ENCODE assay signal across 8 mouse cellular contexts in the genomic region with DNA sequence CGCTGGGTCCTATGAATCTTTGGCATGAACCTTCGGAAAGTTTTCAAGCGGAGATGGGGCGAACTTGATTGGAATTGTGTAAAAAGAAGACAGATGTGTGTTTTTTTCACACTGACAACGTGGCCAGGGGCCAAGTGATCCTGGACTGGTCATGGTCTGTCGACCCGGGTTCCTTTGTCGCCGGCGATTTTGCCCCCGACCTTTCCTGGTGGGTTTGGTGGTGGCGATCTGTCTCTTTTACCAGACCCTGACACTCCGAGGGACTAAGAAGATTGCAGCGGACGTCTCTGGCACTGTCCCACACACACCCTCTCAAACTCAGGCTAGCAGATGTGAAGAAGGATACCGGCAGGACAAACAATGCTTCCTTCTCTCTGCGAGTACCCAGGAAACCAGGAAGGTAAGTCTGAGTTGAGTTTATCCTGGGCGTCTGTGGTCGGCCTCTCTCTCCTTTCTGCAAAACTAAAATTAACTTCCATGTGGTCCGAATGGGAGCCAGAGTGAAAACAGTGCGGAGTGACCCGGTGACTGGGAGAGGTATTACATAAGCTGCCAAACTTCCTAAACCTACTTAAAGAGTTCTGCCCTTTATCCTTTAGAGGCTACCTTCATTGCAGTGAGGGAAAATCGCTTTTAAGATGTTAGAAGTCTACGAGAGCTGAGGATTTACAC. TPM values are rescaled to one million over a fixed set of nuclear protein-coding genes. Genes with fewer than 3 reads are reported as not detected.
DNase-seq lines count a peak whose midpoint lies in the region; ATAC-seq and TF ChIP-seq lines count a peak whose summit lies in the region.

No protein-coding gene starts in this region.

- no peaks in the 10 kb centered on the region for H3K4me1 ChIP-seq in stomach, postnatal 0 days (replicated peaks; ENCODE audit: control insufficient read depth, insufficient read depth)

- TF ChIP-seq EP300 in stomach, postnatal 0 days (optimal IDR thresholded peaks at IDR 0.05): no peak

- peak overlapping the region; percentile 51 for H3K4me3 ChIP-seq in stomach, postnatal 0 days (ENCODE audit: low read depth, low read length)

- peak; percentile 82 for DNase-seq in adipocyte (ENCODE audit: low spot score)
- peak; percentile 50 for DNase-seq in embryo, embryonic 10.5 days (ENCODE audit: low spot score)
- peak; percentile 56 to 59 for DNase-seq in heart, adult 9 months (ENCODE audit: low spot score in 2 of 2)
- DNase-seq in kidney, adult 9 months: peak; percentile 35
- DNase-seq in lung, postnatal 36 days: peak; percentile 34
- no peak for DNase-seq in stomach, postnatal 0 days (ENCODE audit: low spot score)
- no peak for DNase-seq in T-cell, adult 2 months (ENCODE audit: low spot score)
- DNase-seq in thymus, adult 18-20 months: no peak

- H3K36me3 ChIP-seq in stomach, postnatal 0 days (ENCODE audit: control insufficient read depth, insufficient read depth, low read length): no peaks in the 10 kb centered on the region

- no peak for ATAC-seq in stomach, postnatal 0 days (ENCODE audit: low FRiP score, low TSS enrichment)

- H3K9ac ChIP-seq in stomach, postnatal 0 days (ENCODE audit: low read length): peak overlapping the region; percentile 63

- H3K4me2 ChIP-seq in stomach, postnatal 0 days (replicated peaks; ENCODE audit: low read depth): peak overlapping the region; percentile 78

- H3K27me3 ChIP-seq in stomach, postnatal 0 days (ENCODE audit: control insufficient read depth, insufficient read depth, low read length): no peaks in the 10 kb centered on the region

- no peak for TF ChIP-seq CTCF in stomach, postnatal 0 days (IDR thresholded peaks at IDR 0.05; ENCODE audit: low read depth)

- H3K9me3 ChIP-seq in stomach, postnatal 0 days (ENCODE audit: control insufficient read depth, low read length): no peaks in the 10 kb centered on the region

- H3K27ac ChIP-seq in stomach, postnatal 0 days (replicated peaks): peak overlapping the region; percentile 87

- WGBS in stomach, postnatal 0 days: 11% methylated on average over 24 of the region's 24 CpGs

RNA-seq across cellular contexts. Expression of a gene that starts 1.1 kb away (rescaled TPM):
- 10.4 and 10.7 TPM in 2 replicates for polyA plus RNA-seq in stomach, postnatal 0 days (2015; fragmentation: Nextera tagmentation; extraction: Ambion mirVana)

RNA-seq across cellular contexts. Expression of a gene that starts 37.4 kb away (rescaled TPM):
- 19.8 and 21.2 TPM in 2 replicates for polyA plus RNA-seq in stomach, postnatal 0 days (2015; fragmentation: Nextera tagmentation; extraction: Ambion mirVana)

Comparison
In these comparisons a context has a peak if more than half of its experiments do, and no peak if none do; other contexts are left out.
1. DNase-seq: peak in adipocyte (single experiment), embryo, embryonic 10.5 days (single experiment), heart, adult 9 months (2 of 2), kidney, adult 9 months (single experiment) and lung, postnatal 36 days (single experiment); none in stomach, postnatal 0 days (single experiment), T-cell, adult 2 months (single experiment) and thymus, adult 18-20 months (0 of 2).